Mouse (Mus musculus) midbrain, embryonic 14.5 days (tissue): Measurements from ENCODE around the gene Olfr1454. TPM values are rescaled to one million over a fixed set of nuclear protein-coding genes. Genes with fewer than 3 reads are reported as not detected.

Experiments used
- ATAC-seq: fragments of 200-750 bp; cut with Nextera tagmentation; 2 replicates; pipeline ENCODE4 v1.8.0; 2017; ENCODE audit warnings: moderate number of reproducible peaks, moderate library complexity; ENCODE audit not compliant: low FRiP score, low TSS enrichment
- DNase-seq: peaks from one replicate; pipeline ENCODE4 v3.0.0-alpha.2; 2015
- H3K27ac ChIP-seq: fragments of 300-500 bp; sonication (generic); replicated peaks from 2 replicates; pipeline ENCODE4 v1.5.1; 2014; ENCODE audit warnings: mild to moderate bottlenecking, low read depth, low read length, moderate library complexity
- H3K27me3 ChIP-seq: fragments of 300-500 bp; sonication (generic); 2 replicates; pipeline ENCODE4 v1.6.1; 2014; ENCODE audit warnings: low read length, control low read depth, mixed read lengths; ENCODE audit not compliant: control insufficient read depth, insufficient read depth
- H3K36me3 ChIP-seq: fragments of 300-500 bp; sonication (generic); 2 replicates; pipeline ENCODE4 v1.6.1; 2014; ENCODE audit warnings: low read length, control low read depth; ENCODE audit not compliant: control insufficient read depth, insufficient read depth
- H3K4me1 ChIP-seq: fragments of 300-500 bp; sonication (generic); 2 replicates; pipeline ENCODE4 v1.6.1; 2014; ENCODE audit warnings: mild to moderate bottlenecking, antibody characterized with exemption, low read length, control low read depth; ENCODE audit not compliant: control insufficient read depth, insufficient read depth
- H3K4me2 ChIP-seq: fragments of 300-500 bp; sonication (generic); 2 replicates; pipeline ENCODE4 v1.6.1; 2014; ENCODE audit warnings: mild to moderate bottlenecking, low read length, moderate library complexity
- H3K4me3 ChIP-seq: fragments of 300-500 bp; sonication (generic); replicated peaks from 2 replicates; pipeline ENCODE4 v1.5.1; 2014; ENCODE audit warnings: low read depth, low read length
- H3K9ac ChIP-seq: fragments of 300-500 bp; sonication (generic); replicated peaks from 2 replicates; pipeline ENCODE4 v1.6.1; 2014; ENCODE audit warnings: mild to moderate bottlenecking, low read length, moderate library complexity
- H3K9me3 ChIP-seq: fragments of 300-500 bp; sonication (generic); 2 replicates; pipeline ENCODE4 v1.6.1; 2016; ENCODE audit warnings: low read length, control low read depth, mixed read lengths; ENCODE audit not compliant: control insufficient read depth
- WGBS: fragments of 180-500 bp; shearing (Covaris S2); extraction: QIAGEN DNeasy Blood & Tissue Kit; methylation state at CpG from one replicate; pipeline ENCODE4 v1.1.7; 2014; 5-methylcytosine and 5-hydroxymethylcytosine counted together
- polyA plus RNA-seq: library from polyadenylated mRNA; unstranded; fragments of >200 nt; fragmentation: Nextera tagmentation; extraction: Ambion mirVana; gene quantifications from 2 replicates; pipeline ENCODE4 v1.2.1, GENCODE M21; 2014

The Olfr1454 gene
- not detected in 2 replicates for polyA plus RNA-seq

DNA sequence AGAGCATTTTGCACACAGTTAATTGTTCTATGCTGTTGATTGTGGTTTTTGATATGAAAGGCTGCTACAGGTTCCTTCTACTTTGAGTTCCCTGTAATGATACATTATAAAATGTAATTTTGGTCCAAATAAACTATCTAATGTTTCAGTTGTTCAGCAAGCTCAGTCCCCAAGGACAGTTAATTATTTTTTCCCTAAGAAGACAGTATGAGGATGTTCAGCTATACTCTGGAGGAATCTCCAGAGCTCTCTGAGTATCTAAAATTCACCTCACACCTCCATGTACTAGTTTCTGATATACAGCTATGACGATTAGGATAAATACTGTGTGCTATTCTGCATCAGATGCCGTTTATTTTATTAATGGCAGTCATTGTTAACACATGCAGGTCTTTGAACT, at the start of gene Olfr1454:
Olfr1454 (plus strand) TSS at position 301 of the 400 bp plus-strand sequence.
- 69% methylated on average over 2 of the region's 2 CpGs for WGBS
- Histone ChIP-seq H3K4me2 (no peak within 1 kb of the TSS), H3K27ac (no peak within 1 kb of the TSS), H3K9ac (no peak within 1 kb of the TSS), H3K4me3 (no peak within 1 kb of the TSS), H3K9me3 (no peaks in the 10 kb centered on the region), H3K27me3 (no peaks in the 10 kb centered on the region), H3K36me3 (no peaks in the 10 kb centered on the region), H3K4me1 (no peaks in the 10 kb centered on the region)
- no peak for DNase-seq
- ATAC-seq = no peak

DNA sequence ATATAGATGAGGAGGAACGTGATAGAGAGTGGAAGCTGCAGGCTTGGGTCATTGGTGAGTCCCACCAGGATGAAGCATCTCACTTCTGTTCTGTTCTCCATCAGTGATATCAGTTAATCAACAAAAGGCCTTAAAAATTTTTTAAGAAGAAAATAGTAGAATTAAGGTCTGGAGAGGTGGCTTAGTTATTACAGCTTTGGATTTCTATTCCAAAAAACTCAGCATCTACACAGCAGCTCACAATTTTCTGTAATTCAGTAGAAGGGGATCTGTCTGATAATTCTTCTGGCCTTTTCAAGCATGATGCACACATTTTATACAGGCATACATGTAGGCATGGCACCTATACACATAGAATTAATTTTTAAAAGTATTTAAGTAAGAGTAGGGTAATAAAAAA, 32.2 kb upstream of the Olfr1454 start, which contains the start of gene Olfr1453:
Olfr1453 (minus strand) TSS at position 101 of the 400 bp plus-strand sequence.
- whole genome bisulfite sequencing = 56% methylated on average over 1 of the region's 1 CpGs
- H3K4me3 ChIP-seq = no peak within 1 kb of the TSS
- DNase-seq = no peak

GRCm38 (mm10) chr19:13093908-13094307, 33.5 kb downstream of the Olfr1454 start:
- no peak for ATAC-seq
- H3K9ac ChIP-seq = no peak overlapping the region
- no peaks in the 10 kb centered on the region for H3K27me3 ChIP-seq
- DNase-seq = no peak
- H3K4me3 ChIP-seq = no peak overlapping the region
- no peak overlapping the region for H3K27ac ChIP-seq
- WGBS = 86% methylated on average over 1 of the region's 1 CpGs
- H3K9me3 ChIP-seq = peaks cover 21% of the 10 kb centered on the region; the same call in 1 of the 2 replicates
- no peak overlapping the region for H3K4me2 ChIP-seq
- no peaks in the 10 kb centered on the region for H3K36me3 ChIP-seq
- H3K4me1 ChIP-seq = no peaks in the 10 kb centered on the region

More for the DNA sequence above, 32.2 kb upstream of the Olfr1454 start, which contains the start of gene Olfr1453:
- H3K9ac ChIP-seq = no peak within 1 kb of the TSS
- H3K4me1 ChIP-seq = no peaks in the 10 kb centered on the region
- H3K36me3 ChIP-seq = no peaks in the 10 kb centered on the region
- no peak within 1 kb of the TSS for H3K4me2 ChIP-seq
- no peak within 1 kb of the TSS for H3K27ac ChIP-seq
- no peaks in the 10 kb centered on the region for H3K27me3 ChIP-seq
- peaks cover 4% of the 10 kb centered on the region for H3K9me3 ChIP-seq
- no peak for ATAC-seq

GRCm38 (mm10) chr19:13097791-13098190, 37.4 kb downstream of the Olfr1454 start, which contains the start of gene Olfr1457:
Gene Olfr1457 (minus strand): TSS chr19:13097891.
- H3K9ac ChIP-seq = no peak within 1 kb of the TSS
- WGBS = 71% methylated on average over 2 of the region's 2 CpGs

GRCm38 (mm10) chr19:13106675-13107074, 46.3 kb downstream of the Olfr1454 start, which contains the start of gene Olfr1458:
Gene Olfr1458 (minus strand): TSS chr19:13106775.
- Histone ChIP-seq H3K4me2 (no peak within 1 kb of the TSS), H3K9ac (no peak within 1 kb of the TSS), H3K27me3 (no peaks in the 10 kb centered on the region), H3K9me3 (peaks cover 7% of the 10 kb centered on the region), H3K27ac (no peak within 1 kb of the TSS), H3K4me1 (no peaks in the 10 kb centered on the region), H3K4me3 (no peak within 1 kb of the TSS), H3K36me3 (no peaks in the 10 kb centered on the region)
- WGBS = 93% methylated on average over 3 of the region's 3 CpGs
- ATAC-seq (no peak), DNase-seq (no peak)

More at GRCm38 (mm10) chr19:13097791-13098190, 37.4 kb downstream of the Olfr1454 start, which contains the start of gene Olfr1457:
- 0 out of 2 replicates have a peak, but pooled peaks cover 19% of the 10 kb centered on the region for H3K9me3 ChIP-seq
- H3K4me3 ChIP-seq = no peak within 1 kb of the TSS
- H3K27me3 ChIP-seq = no peaks in the 10 kb centered on the region
- no peak within 1 kb of the TSS for H3K27ac ChIP-seq
- H3K4me2 ChIP-seq = no peak within 1 kb of the TSS
- no peaks in the 10 kb centered on the region for H3K36me3 ChIP-seq
- no peaks in the 10 kb centered on the region for H3K4me1 ChIP-seq
- DNase-seq = no peak
- no peak for ATAC-seq

Other genes with a start within 250 kb of the Olfr1454 start
- not detected in 2 replicates for gene Gm5244, start 213.9 kb upstream of the Olfr1454 start, polyA plus RNA-seq
- gene Olfr1444, start 203.3 kb upstream of the Olfr1454 start, polyA plus RNA-seq = not detected in 2 replicates
- gene Olfr1445, start 176.8 kb upstream of the Olfr1454 start, polyA plus RNA-seq = not detected in 2 replicates
- gene Olfr1446, start 167.1 kb upstream of the Olfr1454 start, polyA plus RNA-seq = not detected in 2 replicates
- gene Olfr1447, start 156.9 kb upstream of the Olfr1454 start, polyA plus RNA-seq = not detected in 2 replicates
- not detected in 2 replicates for gene Olfr1448, start 136.2 kb upstream of the Olfr1454 start, polyA plus RNA-seq
- not detected in 2 replicates for gene Olfr1449, start 129.8 kb upstream of the Olfr1454 start, polyA plus RNA-seq
- gene Olfr1450, start 110.4 kb upstream of the Olfr1454 start, polyA plus RNA-seq = not detected in 2 replicates
- gene Olfr1451, start 65.6 kb upstream of the Olfr1454 start, polyA plus RNA-seq = not detected in 2 replicates
- gene Olfr1453, start 32.3 kb upstream of the Olfr1454 start, polyA plus RNA-seq = not detected in 2 replicates
- gene Olfr1457, start 37.3 kb downstream of the Olfr1454 start, polyA plus RNA-seq = not detected in 2 replicates
- not detected in 2 replicates for gene Olfr1458, start 46.2 kb downstream of the Olfr1454 start, polyA plus RNA-seq
- gene Olfr1459, start 88.9 kb downstream of the Olfr1454 start, polyA plus RNA-seq = not detected in 2 replicates
- gene Olfr1461, start 102.4 kb downstream of the Olfr1454 start, polyA plus RNA-seq = not detected in 2 replicates
- gene Olfr1462, start 125.1 kb downstream of the Olfr1454 start, polyA plus RNA-seq = not detected in 2 replicates
- gene Olfr1463, start 170.7 kb downstream of the Olfr1454 start, polyA plus RNA-seq = not detected in 2 replicates